Mouse (Mus musculus): ENCODE measurements around the gene Apol7a. TPM values are rescaled to one million over a fixed set of nuclear protein-coding genes. Genes with fewer than 3 reads are reported as not detected.
"Not testable (repeated sequence)": the region's sequence is repeated elsewhere in the genome, so short reads cannot be mapped to it uniquely, and the experiment has no call there.

The Apol7a gene
- not detected in 2 replicates for polyA plus RNA-seq (2012; rRNA removed)

GRCm38 (mm10) chr15:77399027-77399426 is at the start of gene Apol7a:
Apol7a (minus strand) TSS chr15:77399110.
- peak; percentile 2 for DNase-seq (ENCODE audit: low read depth)
- peak; percentile 35; the same call in 1 of the 2 replicates for TF ChIP-seq CTCF (IDR thresholded peaks at IDR 0.05; ENCODE audit: borderline replicate concordance, extremely low read depth, insufficient read depth, insufficient read length)

DNA sequence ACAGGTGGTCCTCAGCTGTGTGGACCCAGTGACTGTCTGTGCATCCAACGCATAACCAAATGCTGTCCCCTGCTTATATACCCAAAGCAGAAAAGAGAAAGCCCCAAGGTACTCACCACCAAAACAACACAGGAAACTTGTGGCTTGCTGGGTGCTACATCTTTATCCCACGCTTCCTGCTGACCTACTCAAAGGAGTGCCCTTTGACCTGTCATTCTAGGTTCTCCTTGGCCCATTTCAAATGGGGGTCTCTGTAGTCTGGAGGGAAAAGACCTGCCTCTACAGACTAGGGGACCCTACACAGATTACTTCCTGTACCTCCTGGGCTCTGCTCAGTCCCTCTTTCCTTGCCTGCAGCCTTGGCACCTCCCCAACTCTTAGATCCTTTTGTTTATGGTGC is 48.5 kb upstream of the Apol7a start, which contains the start of gene Apol7b:
TSS of gene Apol7b (minus strand) at position 101 of the 400 bp plus-strand sequence.
- DNase-seq (ENCODE audit: low read depth): not testable (repeated sequence)

- not testable (repeated sequence) for DNase-seq (ENCODE audit: low read depth)
Measured at GRCm38 (mm10) chr15:77445668-77446067, 46.8 kb upstream of the Apol7a start.

- peak; percentile 53 for DNase-seq (ENCODE audit: low read depth)
Measured at GRCm38 (mm10) chr15:77444746-77445145, 45.8 kb upstream of the Apol7a start.

DNA sequence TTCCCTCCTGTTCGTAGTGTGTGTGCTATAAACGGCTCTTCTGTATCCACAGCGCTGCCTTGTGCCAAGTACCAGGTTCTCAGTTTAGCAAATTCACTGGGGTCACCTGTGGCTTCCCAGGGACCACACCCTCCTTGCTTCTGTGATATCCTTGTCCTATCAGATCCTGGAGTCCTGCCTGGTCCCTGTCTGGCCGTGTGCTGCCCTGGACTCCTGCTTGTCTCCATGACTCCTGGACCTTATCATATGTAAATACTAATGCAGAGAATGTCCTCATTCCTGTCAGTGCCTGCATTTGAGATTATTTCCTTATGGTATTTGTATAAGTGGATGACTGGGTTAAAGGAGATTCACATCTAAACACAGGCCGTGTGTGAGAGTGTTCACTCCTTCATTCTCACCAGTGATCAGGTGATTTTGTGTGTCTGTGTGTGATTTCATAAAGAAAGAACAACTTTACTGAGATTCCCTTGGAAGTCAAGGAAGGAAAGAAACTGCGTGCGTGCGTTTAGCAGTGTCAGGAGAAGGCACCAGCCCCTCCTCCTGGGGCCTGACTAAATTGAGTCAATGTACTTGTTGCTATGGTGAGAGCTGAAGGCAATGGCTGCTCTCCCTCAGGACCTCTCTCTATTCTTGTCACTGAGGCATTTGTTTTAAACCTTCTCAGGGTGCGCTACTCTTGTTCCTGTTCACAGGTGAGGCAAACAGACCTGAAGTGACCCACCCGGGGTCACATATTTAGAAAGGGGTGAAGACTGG is 30.0 kb upstream of the Apol7a start:
- not testable (repeated sequence) for DNase-seq (ENCODE audit: low read depth)

DNA sequence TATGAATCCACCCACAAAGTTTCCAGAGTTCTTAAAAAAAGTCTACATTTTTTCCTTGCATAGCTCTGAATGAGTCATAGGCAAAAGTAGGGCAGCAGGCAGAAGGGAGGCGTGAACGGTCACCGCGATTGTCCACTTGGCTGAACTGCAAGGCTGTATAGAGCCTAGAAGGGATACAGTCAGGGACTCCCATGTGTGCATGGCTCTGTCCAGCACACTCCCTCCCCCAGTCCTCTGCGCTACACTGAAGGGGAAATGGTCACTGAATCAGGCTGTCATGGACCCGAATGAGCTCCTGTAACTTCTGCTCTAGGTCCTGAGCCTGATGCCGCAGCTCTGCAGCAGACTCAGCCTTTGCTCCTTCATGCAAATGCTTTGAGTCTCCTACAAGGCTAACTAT is 24.0 kb upstream of the Apol7a start:
- DNase-seq (ENCODE audit: low read depth): not testable (repeated sequence)

DNA sequence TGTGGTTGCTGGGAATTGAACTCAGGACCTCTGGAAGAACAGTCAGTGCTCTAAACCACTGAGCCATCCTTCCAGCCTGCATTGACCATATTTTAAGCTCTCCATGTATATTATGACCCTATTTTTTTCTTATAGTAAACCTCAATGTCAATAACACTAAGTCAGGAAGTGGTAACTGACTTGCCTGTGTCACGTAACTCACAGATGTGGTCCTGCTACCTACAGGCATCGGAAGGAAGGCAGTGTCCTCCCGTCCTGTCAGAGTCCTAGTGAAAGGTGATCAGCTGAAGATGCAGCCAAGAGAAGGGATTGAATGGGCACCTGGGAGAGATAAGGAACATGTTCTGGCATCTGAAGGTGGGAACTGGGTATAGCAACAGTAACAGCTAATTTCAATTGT is 20.7 kb upstream of the Apol7a start:
- not testable (repeated sequence) for DNase-seq (ENCODE audit: low read depth)

GRCm38 (mm10) chr15:77416655-77417333 is 17.9 kb upstream of the Apol7a start:
- DNase-seq (ENCODE audit: low read depth): not testable (repeated sequence)

DNA sequence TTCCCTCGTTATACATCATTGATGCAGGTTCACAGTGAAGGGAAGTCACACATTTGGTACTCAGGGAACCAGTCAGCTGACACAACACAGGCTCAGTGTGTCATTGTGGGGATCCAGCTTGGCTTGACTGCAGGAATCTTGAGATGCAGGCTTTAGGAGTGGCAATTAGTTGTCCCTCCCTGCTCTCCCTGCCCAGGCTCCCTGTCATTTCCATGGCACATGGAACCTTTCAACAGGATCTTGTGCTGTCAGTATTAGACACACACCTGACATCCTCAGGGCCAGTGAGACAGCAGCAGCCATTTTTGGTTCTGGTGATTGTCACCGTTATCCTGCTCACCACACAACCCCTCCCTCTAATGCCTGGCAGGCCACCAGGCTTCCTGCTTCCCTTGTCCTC is 16.7 kb upstream of the Apol7a start:
- DNase-seq (ENCODE audit: low read depth): not testable (repeated sequence)

DNA sequence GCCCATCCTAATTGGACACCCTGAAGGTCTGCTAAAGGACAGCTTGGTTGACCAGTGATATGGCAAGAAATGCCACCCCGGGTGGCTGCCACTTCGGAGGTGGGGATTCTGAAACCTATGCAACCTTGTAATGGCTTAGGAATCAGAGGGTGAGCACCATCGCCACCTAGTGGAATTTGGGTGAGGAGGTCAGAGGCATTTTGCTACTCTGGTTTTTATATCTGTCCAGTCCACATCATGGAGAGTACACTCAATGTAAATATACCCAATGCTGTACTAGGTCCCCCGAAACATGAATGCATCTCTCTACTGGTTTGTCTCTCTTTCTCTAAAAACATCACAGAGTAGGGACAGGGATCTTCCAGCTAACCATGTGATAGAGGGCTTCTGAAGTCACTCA is 13.8 kb upstream of the Apol7a start:
- DNase-seq (ENCODE audit: low read depth): not testable (repeated sequence)
- TF ChIP-seq CTCF (IDR thresholded peaks at IDR 0.05; ENCODE audit: borderline replicate concordance, extremely low read depth, insufficient read depth, insufficient read length): peak; percentile 41; the same call in 1 of the 2 replicates

DNA sequence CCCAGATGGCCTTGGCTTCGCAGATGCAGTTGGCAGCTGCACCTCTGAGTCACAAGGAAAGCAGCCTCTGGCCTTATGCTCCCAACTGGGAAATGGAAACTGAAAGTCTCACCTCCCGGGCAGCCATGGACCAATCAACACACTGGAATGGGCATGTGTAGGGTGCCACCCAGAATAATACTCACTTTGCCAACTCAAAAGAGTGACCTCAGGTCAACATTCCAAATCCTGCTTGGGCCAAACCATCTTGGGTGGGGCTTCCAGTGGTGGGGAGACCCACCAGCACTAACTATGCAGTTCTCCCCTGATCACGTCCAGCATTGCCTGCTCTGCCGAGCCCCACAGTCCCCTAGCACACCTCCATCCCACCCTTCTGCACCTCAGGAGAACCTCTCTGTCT is 12.1 kb upstream of the Apol7a start, which contains the start of gene Apol9a:
TSS of gene Apol9a (minus strand) at position 101 of the 400 bp plus-strand sequence.
- not testable (repeated sequence) for DNase-seq (ENCODE audit: low read depth)

DNA sequence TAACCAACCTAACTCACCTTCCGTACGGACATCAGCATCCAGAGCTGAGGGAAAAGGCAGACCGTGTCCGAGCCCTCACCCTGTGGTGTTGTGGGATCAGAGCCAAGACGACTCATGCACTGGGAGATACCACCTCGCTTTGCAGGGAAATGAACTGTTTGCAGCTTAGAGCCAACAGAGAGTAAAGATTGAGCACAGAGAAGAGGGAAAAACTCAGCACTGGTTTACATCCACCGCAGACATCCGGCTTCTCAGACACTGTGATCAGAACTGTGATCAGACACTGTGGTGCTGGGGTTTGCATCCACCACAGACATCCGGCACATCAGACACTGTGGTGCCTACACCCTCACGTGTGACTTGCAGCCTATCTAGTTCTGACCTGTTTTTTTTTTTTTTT is 7.5 kb upstream of the Apol7a start:
- not testable (repeated sequence) for DNase-seq (ENCODE audit: low read depth)

DNA sequence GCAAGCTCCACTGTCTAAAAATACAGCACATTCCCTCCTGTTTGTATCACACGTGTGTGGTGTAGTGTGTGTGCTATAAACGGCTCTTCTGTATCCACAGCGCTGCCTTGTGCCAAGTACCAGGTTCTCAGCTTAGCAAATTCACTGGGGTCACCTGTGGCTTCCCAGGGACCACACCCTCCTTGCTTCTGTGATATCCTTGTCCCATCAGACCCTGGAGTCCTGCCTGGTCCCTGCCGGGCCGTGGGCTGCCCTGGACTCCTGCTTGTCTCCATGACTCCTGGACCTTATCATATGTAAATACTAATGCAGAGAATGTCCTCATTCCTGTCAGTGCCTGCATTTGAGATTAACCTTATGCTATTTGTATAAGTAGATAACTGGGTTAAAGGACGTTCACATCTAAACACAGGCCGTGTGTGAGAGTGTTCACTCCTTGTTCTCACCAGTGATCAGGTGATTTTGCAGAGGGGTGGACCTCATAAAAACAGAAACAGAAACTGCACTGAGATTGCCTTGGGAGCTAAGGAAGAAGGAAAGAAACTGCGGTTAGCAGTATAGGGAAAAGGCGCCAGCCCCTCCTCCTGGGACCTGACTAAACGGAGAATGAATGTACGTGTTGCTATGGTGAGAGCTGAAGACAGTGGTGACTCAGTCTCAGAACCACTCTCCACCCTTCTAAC is 1.3 kb downstream of the Apol7a start:
- DNase-seq (ENCODE audit: low read depth): not testable (repeated sequence)

DNA sequence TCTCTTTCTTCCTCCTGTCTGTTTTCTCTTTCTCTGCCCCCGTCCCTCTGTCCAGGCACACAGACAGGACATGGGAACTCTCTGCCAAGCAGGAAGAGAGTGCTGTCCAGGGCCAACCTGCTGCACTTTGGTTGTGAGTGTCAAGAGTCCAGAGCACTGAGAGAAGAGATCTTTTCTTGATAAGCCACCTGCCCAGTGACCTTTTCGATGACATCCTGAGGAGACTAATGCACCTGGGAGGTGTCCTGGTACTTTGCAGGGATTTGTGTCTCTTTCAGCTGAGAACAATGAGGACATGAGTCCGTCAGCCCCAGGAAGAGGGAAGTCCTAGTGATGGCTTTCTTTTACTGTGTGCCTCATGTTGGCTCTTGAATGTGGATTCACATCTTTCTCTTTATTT is 5.1 kb downstream of the Apol7a start:
- not testable (repeated sequence) for DNase-seq (ENCODE audit: low read depth)

- no peak for DNase-seq (ENCODE audit: low read depth)
- TF ChIP-seq POLR2A (IDR thresholded peaks at IDR 0.05; ENCODE audit: borderline replicate concordance, extremely low read depth, insufficient read depth, insufficient read length, poor library complexity, severe bottlenecking) (no peak), CTCF (IDR thresholded peaks at IDR 0.05; ENCODE audit: borderline replicate concordance, extremely low read depth, insufficient read depth, insufficient read length) (no peak)
Measured at GRCm38 (mm10) chr15:77387462-77387861, 11.4 kb downstream of the Apol7a start.

Measured in brain, embryonic 14.5 days (tissue).